Mouse (Mus musculus) G1E (cell line): ENCODE measurements around the gene Dus1l. TPM values are rescaled to one million over a fixed set of nuclear protein-coding genes. Genes with fewer than 3 reads are reported as not detected.
"Not testable (repeated sequence)": the region's sequence is repeated elsewhere in the genome, so short reads cannot be mapped to it uniquely, and the experiment has no call there.

Experiments
- ATAC-seq: 2 replicates; pipeline ENCODE4 v1.8.0; 2016; ENCODE audit warnings: mild to moderate bottlenecking; ENCODE audit not compliant: insufficient number of reproducible peaks, poor library complexity, low FRiP score, severe bottlenecking; ENCODE audit errors: extremely low read depth
- DNase-seq: peaks from one replicate; pipeline ENCODE4 v3.0.0; 2012; ENCODE audit warnings: low spot score
- H3K27me3 ChIP-seq: 2 replicates; pipeline ENCODE4 v1.6.1; 2012; ENCODE audit warnings: mild to moderate bottlenecking, low read length, inconsistent platforms; ENCODE audit not compliant: insufficient read depth
- H3K36me3 ChIP-seq: replicated peaks from 2 replicates; pipeline ENCODE3; 2012; ENCODE audit warnings: mild to moderate bottlenecking, inconsistent platforms
- H3K4me1 ChIP-seq: 2 replicates; pipeline ENCODE4 v1.6.1; 2012; ENCODE audit warnings: low read depth, low read length, inconsistent platforms, mixed read lengths; ENCODE audit not compliant: insufficient read depth
- H3K4me3 ChIP-seq: 2 replicates; pipeline ENCODE4 v1.5.1; 2012; ENCODE audit warnings: low read depth, mild to moderate bottlenecking, inconsistent platforms, low read length, moderate library complexity, mixed read lengths
- H3K9me3 ChIP-seq: replicated peaks from 2 replicates; pipeline ENCODE4 v1.6.1; 2012; ENCODE audit warnings: inconsistent platforms
- CTCF ChIP-seq: IDR thresholded peaks from 2 replicates; pipeline ENCODE4 v1.5.1; 2012; ENCODE audit warnings: low read depth, low read length, inconsistent platforms, mixed read lengths
- GATA1 ChIP-seq: IDR thresholded peaks from 2 replicates; pipeline ENCODE4 v1.6.1; 2012; ENCODE audit warnings: borderline replicate concordance, low read length, inconsistent platforms, mixed read lengths
- GATA2 ChIP-seq: IDR thresholded peaks from 2 replicates; pipeline ENCODE4 v1.6.1; 2012; ENCODE audit warnings: low read depth, low read length, inconsistent platforms, borderline replicate concordance
- POLR2AphosphoS5 ChIP-seq: IDR thresholded peaks from 2 replicates; pipeline ENCODE4 v1.6.1; 2012; ENCODE audit warnings: low read depth, low read length, inconsistent platforms; ENCODE audit not compliant: insufficient replicate concordance
- TAL1 ChIP-seq: conservative IDR thresholded peaks from 2 replicates; pipeline ENCODE4 v1.6.1; 2012; ENCODE audit warnings: low read depth, low read length, inconsistent platforms, mixed read lengths
- polyA plus RNA-seq: library from polyadenylated mRNA; stranded (reverse); fragments of >175 nt; gene quantifications from 2 replicates; pipeline ENCODE4 v1.2.3, GENCODE M21; 2012
- total RNA-seq, 2 experiments: library from RNA; stranded (forward) in 1 of 2; stranded (reverse) in 1 of 2; fragments of 200-1000 nt in 1 of 2; fragments of >200 nt in 1 of 2; fragmentation: Nextera tagmentation in 1 of 2; gene quantifications; 2 replicates each; pipeline ENCODE4 v1.2.3; 2014 to 2017

The Dus1l gene
- 63.3 and 67.4 TPM in 2 replicates for total RNA-seq (2014; fragmentation: Nextera tagmentation)
- 49.2 and 54.7 TPM in 2 replicates for total RNA-seq (2017)
- 142 and 166 TPM in 2 replicates for polyA plus RNA-seq

DNA sequence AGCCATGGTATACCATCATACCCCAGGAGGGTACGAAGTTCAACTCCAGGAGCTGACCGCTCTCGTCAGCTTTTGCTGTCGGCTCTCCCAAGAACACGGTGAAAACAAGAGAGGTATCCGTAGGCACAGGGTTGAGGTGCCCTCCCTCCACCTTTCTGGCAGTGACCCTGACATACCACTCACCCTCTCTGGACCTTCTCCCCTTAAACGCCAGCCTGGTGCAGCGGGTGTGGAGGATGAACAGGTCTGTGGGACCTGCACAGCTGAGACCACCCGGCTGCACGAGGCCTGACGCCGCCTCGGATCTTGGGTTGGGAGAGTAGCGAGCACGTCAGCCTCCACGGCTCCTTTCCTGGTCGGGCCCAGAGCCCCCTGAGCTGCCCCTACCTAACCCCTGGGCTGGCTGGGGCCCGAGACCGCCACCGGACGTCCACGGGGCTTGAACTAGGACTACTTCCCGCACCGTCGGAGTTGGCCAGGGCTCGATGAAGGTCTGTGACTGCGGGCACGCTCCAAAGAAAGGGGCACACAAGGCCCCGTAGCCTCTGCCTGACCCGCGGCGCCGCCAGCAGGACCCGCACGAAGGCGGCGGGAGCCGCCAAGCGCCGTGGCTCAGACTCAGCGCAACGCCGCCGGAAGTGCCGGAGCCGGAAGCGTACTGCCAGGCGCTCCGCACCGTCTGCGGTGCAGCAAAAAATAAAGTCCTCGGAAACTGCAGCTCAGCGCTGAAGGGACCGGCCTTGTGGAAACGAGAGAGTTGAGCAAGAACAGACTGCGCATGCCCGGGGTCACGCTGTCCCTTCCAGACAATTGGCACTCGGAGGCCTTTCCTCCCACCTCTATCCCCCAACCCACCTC, at the start of gene Dus1l:
Dus1l (minus strand) TSS at position 648 of the 858 bp plus-strand sequence.
- Histone ChIP-seq H3K4me3 (peak within 1 kb of the TSS; percentile 99), H3K9me3 (no peaks in the 10 kb centered on the region), H3K36me3 (peaks cover 48% of the 10 kb centered on the region), H3K27me3 (0 out of 2 replicates have a peak, but pooled peaks cover 4% of the 10 kb centered on the region), H3K4me1 (peaks cover 64% of the 10 kb centered on the region)
- DNase-seq (peak; percentile 93), ATAC-seq (peak; percentile 82)
- TF ChIP-seq TAL1 (no peak), CTCF (no peak), GATA2 (no peak), GATA1 (no peak), POLR2AphosphoS5 (no peak)

DNA sequence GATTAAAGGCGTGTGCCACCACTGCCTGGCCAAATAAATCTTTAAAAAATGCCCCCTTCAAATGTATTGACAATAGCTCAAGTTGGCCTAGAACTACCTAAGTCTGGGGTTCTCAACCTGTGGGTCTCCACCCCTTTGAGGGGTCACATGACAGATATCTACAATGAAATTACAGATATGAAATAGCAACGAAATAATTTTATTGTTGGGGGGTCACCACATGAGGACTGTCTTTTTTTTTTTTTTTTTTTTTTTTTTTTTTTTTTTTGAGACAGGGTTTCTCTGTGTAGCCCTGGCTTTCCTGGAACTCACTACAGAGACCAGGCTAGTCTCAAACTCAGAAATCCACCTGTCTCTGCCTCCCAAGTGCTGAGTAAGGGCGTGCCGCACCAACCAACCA, 48.1 kb upstream of the Dus1l start:
- Histone ChIP-seq H3K36me3 (peaks cover 3% of the 10 kb centered on the region), H3K9me3 (no peaks in the 10 kb centered on the region), H3K4me1 (no peaks in the 10 kb centered on the region), H3K4me3 (no peak overlapping the region), H3K27me3 (peaks cover 5% of the 10 kb centered on the region; the same call in 1 of the 2 replicates)
- ATAC-seq (no peak), DNase-seq (no peak)
- TF ChIP-seq GATA1 (no peak), TAL1 (no peak), POLR2AphosphoS5 (no peak), GATA2 (no peak), CTCF (no peak)

DNA sequence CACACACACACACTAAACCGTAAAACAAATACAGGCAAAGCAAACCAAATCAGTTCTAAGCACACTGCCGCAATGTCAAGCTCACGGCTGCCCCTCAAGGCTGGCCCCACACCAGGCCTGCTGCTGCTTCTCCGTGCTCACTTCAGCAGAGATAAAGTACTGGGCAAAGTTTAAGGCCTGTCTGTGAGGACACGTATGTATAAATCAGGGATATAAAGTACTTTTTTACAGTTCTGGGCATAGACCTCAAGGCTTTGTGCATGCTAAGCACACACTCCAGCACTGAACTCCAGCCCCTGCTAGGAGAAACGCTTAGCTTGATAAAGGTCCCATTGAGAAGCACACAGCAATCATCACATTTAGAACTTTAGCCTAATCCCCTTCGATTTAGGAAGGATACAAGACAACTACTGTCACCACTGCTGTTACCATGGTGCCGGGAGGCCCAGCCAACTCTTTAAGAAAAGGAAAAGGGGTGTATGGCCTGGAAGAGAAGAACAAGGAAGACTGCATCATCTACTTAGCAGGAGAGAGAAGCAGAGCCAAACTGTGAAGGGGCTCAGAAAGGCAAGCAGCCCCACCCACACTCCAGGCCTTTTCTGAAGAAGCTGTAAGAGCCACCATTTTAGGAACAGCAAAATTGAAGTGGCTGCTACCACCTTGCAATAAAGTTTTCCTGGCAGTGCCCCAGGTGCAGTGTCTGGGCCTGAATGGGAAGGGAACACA, 37.5 kb upstream of the Dus1l start:
- no peak for ATAC-seq
- no peaks in the 10 kb centered on the region for H3K9me3 ChIP-seq
- no peaks in the 10 kb centered on the region for H3K4me1 ChIP-seq
- TF ChIP-seq TAL1 (no peak), GATA2 (no peak), GATA1 (no peak), POLR2AphosphoS5 (no peak), CTCF (no peak)
- DNase-seq = no peak
- peaks cover 4% of the 10 kb centered on the region for H3K36me3 ChIP-seq
- H3K4me3 ChIP-seq = no peak overlapping the region
- H3K27me3 ChIP-seq = peaks cover 21% of the 10 kb centered on the region

DNA sequence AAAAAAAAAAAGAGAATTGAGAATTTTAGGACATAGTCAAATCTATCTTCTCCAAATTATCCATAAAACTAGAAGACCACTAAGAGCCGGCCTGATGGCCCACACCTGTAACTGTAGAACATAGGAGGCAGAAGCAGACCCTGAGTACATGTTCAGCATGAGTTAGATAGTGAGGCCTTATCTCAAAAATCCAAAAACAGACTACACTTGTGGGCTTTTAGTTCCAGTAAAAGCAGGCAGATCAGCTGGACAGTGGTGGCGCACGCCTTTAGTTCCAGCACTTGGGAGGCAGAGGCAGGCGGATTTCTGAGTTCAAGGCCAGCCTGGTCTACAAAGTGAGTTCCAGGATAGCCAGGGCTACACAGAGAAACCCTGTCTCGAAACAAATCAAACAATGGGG, 36.8 kb upstream of the Dus1l start:
- H3K9me3 ChIP-seq, DNase-seq, H3K4me1 ChIP-seq, H3K36me3 ChIP-seq, H3K4me3 ChIP-seq, ATAC-seq: not testable (repeated sequence)
- peaks cover 29% of the 10 kb centered on the region for H3K27me3 ChIP-seq

DNA sequence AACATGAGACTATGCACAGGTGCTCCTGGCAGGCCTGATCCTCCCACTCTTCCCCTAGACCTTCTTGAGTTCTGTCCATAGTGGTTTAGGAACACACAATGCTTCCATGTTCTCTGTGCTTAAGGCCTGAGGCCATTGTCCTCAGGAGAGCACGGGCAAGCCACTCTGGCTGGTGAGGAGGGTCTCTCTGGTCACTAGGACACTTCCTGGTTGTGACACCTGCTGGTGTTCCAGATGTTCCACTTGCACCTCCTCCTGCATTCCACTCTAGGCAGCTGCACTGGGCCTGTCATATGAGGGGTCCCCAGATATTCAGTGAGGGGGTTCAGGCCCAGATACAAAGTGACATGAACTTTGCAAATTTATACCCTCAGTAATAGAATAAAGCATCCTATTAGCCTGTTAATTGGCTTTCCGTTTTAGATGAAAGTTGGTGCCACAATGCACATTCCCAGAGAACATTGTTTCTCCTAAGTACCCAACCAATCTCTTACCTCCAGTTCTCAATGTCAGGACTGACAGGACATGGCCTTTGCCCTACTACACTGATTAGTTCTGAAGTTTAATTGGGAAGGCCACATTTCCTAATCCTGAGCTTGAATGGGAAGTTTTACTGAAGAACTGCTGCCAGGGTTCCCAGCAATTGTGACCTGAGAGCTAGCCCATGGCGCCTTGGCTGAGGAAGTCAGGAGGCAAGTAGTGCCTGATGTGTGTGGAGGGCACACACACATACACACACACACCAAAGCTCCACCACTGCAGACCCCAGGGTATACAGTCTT, 35.6 kb upstream of the Dus1l start:
- Histone ChIP-seq H3K4me3 (no peak overlapping the region), H3K9me3 (no peaks in the 10 kb centered on the region), H3K36me3 (peaks cover 4% of the 10 kb centered on the region), H3K4me1 (peaks cover 3% of the 10 kb centered on the region; the same call in 1 of the 2 replicates), H3K27me3 (peaks cover 32% of the 10 kb centered on the region)
- DNase-seq (no peak), ATAC-seq (no peak)
- TF ChIP-seq TAL1 (no peak), POLR2AphosphoS5 (no peak), GATA2 (no peak), GATA1 (no peak), CTCF (no peak)

DNA sequence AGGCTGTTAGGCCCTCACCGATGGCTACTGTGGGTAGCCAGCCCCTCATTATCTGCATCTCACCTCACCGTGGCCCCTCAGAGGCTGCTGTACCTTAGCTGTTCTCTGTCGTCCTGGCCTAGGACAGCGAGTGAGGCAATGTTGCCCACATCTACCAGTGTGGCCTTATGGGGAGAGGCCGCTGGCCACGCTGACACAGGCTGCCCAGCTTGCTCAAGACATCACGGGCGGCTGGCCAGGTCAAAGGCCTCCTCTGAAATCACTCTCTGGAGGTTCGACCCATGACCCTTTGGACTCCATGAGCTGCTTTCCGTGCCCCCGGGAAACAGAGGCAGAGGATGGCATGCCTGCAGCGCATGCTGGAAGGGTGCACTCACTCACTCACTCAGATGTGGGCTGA, 34.5 kb upstream of the Dus1l start:
- no peak overlapping the region for H3K4me3 ChIP-seq
- ATAC-seq = no peak
- peaks cover 7% of the 10 kb centered on the region for H3K4me1 ChIP-seq
- H3K9me3 ChIP-seq = no peaks in the 10 kb centered on the region
- H3K27me3 ChIP-seq = peaks cover 32% of the 10 kb centered on the region
- peaks cover 12% of the 10 kb centered on the region for H3K36me3 ChIP-seq
- no peak for DNase-seq
- TF ChIP-seq GATA2 = no peak
- TF ChIP-seq GATA1 = no peak
- TF ChIP-seq TAL1 = no peak
- no peak for TF ChIP-seq CTCF
- no peak for TF ChIP-seq POLR2AphosphoS5
